Mouse (Mus musculus): ENCODE measurements around the gene Tiam1.

- no peak for TF ChIP-seq POLR2A (IDR thresholded peaks at IDR 0.05; ENCODE audit: control insufficient read depth, extremely low read depth, insufficient read depth, low read length, poor library complexity)
- TF ChIP-seq CTCF (IDR thresholded peaks at IDR 0.05; ENCODE audit: borderline replicate concordance, control insufficient read depth, extremely low read depth, insufficient read depth, low read length, poor library complexity), result no peak
Observed at GRCm38 (mm10) chr16:89863264-89863663, 280.3 kb downstream of the Tiam1 start.
